Mouse (Mus musculus): ENCODE measurements at regions not wholly inside any gene's neighbourhood (a gene's known extent, or its start where the extent isn't known, plus 50 kb on each side); places are given as distances from the start of the nearest gene placed in this dataset.
A peak's percentile ranks its signal among the peaks of the same experiment; 100 is the strongest.

- Histone ChIP-seq H3K27ac (ENCODE audit: low read depth, low read length) (no peak overlapping the region), H3K9me3 (replicated peaks; ENCODE audit: control insufficient read depth, low read length) (no peaks in the 10 kb centered on the region), H3K27me3 (replicated peaks; ENCODE audit: control insufficient read depth, insufficient read depth, low read length) (no peaks in the 10 kb centered on the region), H3K4me1 (ENCODE audit: control insufficient read depth, insufficient read depth, low read length) (no peaks in the 10 kb centered on the region), H3K9ac (ENCODE audit: low read length) (no peak overlapping the region), H3K36me3 (ENCODE audit: control insufficient read depth, insufficient read depth, low read length) (no peaks in the 10 kb centered on the region), H3K4me3 (ENCODE audit: low read depth, low read length) (no peak overlapping the region), H3K4me2 (ENCODE audit: low read length) (no peak overlapping the region)
- ATAC-seq (no peak), DNase-seq (ENCODE audit: low spot score) (no peak)
- WGBS = 93% methylated on average over 2 of the region's 2 CpGs
These were observed 157.7 kb upstream of the 1700009N14Rik start for GRCm38 (mm10) chr4:39292348-39292845.

DNA sequence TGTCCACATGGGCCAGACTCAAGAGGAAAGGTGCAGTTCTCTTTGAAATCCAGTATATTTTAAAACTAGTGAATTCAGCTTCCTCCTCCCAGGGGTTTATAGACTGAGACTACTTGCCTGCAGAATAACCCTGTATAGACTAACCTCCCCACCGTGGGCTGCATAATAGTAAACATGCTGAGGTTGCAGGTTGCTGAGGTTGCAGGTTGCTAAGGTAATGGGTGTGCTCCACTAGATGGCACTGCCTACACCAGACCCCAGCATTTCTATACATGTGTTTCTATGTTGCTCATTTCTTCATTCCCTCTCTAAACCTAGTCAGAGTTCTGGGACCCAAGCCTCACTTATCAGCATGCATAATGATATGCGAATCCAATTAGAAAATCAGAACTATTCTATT lies 140.0 kb upstream of the 1700009N14Rik start:
- WGBS = 47% methylated on average over 2 of the region's 2 CpGs
- no peaks in the 10 kb centered on the region for H3K27me3 ChIP-seq (replicated peaks; ENCODE audit: control insufficient read depth, insufficient read depth, low read length)
- no peak overlapping the region for H3K4me2 ChIP-seq (ENCODE audit: low read length)
- no peak overlapping the region for H3K9ac ChIP-seq (ENCODE audit: low read length)
- ATAC-seq (no peak), DNase-seq (ENCODE audit: low spot score) (no peak)
- H3K4me1 ChIP-seq (ENCODE audit: control insufficient read depth, insufficient read depth, low read length) = no peaks in the 10 kb centered on the region
- no peaks in the 10 kb centered on the region for H3K9me3 ChIP-seq (replicated peaks; ENCODE audit: control insufficient read depth, low read length)
- H3K4me3 ChIP-seq (ENCODE audit: low read depth, low read length) = no peak overlapping the region
- H3K27ac ChIP-seq (ENCODE audit: low read depth, low read length) = no peak overlapping the region
- no peaks in the 10 kb centered on the region for H3K36me3 ChIP-seq (ENCODE audit: control insufficient read depth, insufficient read depth, low read length)

GRCm38 (mm10) chr4:39344401-39345138 lies 105.5 kb upstream of the 1700009N14Rik start:
- Histone ChIP-seq H3K9me3 (replicated peaks; ENCODE audit: control insufficient read depth, low read length) (no peaks in the 10 kb centered on the region), H3K9ac (ENCODE audit: low read length) (no peak overlapping the region), H3K4me3 (ENCODE audit: low read depth, low read length) (no peak overlapping the region), H3K27me3 (replicated peaks; ENCODE audit: control insufficient read depth, insufficient read depth, low read length) (no peaks in the 10 kb centered on the region), H3K4me2 (ENCODE audit: low read length) (peak overlapping the region; percentile 29), H3K36me3 (ENCODE audit: control insufficient read depth, insufficient read depth, low read length) (no peaks in the 10 kb centered on the region), H3K27ac (ENCODE audit: low read depth, low read length) (peak overlapping the region; percentile 61), H3K4me1 (ENCODE audit: control insufficient read depth, insufficient read depth, low read length) (peaks cover 9% of the 10 kb centered on the region; the same call in 1 of the 2 replicates)
- ATAC-seq = peak; percentile 91
- DNase-seq (ENCODE audit: low spot score) = peak; percentile 84
- 7% methylated on average over 6 of the region's 6 CpGs for WGBS

- Histone ChIP-seq H3K27ac (ENCODE audit: low read depth, low read length) (peak overlapping the region; percentile 61), H3K9ac (ENCODE audit: low read length) (no peak overlapping the region), H3K4me1 (ENCODE audit: control insufficient read depth, insufficient read depth, low read length) (peaks cover 9% of the 10 kb centered on the region; the same call in 1 of the 2 replicates), H3K4me3 (ENCODE audit: low read depth, low read length) (no peak overlapping the region), H3K9me3 (replicated peaks; ENCODE audit: control insufficient read depth, low read length) (no peaks in the 10 kb centered on the region), H3K4me2 (ENCODE audit: low read length) (peak overlapping the region; percentile 29), H3K36me3 (ENCODE audit: control insufficient read depth, insufficient read depth, low read length) (no peaks in the 10 kb centered on the region), H3K27me3 (replicated peaks; ENCODE audit: control insufficient read depth, insufficient read depth, low read length) (no peaks in the 10 kb centered on the region)
- DNase-seq (ENCODE audit: low spot score) (peak; percentile 81), ATAC-seq (peak; percentile 87)
- 2% methylated on average over 1 of the region's 1 CpGs for WGBS
These were observed 105.0 kb upstream of the 1700009N14Rik start for GRCm38 (mm10) chr4:39345139-39345412.

DNA sequence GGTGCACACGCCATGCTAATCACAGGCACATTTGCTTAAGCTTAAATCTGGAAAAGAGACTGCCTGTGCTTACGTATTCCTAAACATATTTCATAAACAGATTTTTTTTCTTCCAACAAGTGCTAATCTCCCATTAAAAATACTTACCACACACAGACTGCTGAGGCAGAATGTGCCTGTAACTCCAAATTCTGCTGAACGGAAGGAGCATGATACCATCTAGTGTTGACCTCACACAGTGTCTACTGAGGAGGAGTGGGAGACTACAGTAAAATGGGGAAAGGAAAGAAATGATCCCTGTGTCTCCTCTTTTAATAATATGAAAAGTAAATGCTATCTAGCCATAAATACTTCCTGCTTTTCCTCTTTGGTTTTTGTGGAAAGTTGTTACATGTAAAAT lies 81.9 kb upstream of the 1700009N14Rik start:
- no peaks in the 10 kb centered on the region for H3K36me3 ChIP-seq (ENCODE audit: control insufficient read depth, insufficient read depth, low read length)
- no peaks in the 10 kb centered on the region for H3K4me1 ChIP-seq (ENCODE audit: control insufficient read depth, insufficient read depth, low read length)
- no peak overlapping the region for H3K27ac ChIP-seq (ENCODE audit: low read depth, low read length)
- H3K4me3 ChIP-seq (ENCODE audit: low read depth, low read length) = no peak overlapping the region
- no peaks in the 10 kb centered on the region for H3K27me3 ChIP-seq (replicated peaks; ENCODE audit: control insufficient read depth, insufficient read depth, low read length)
- H3K9ac ChIP-seq (ENCODE audit: low read length) = no peak overlapping the region
- WGBS = 82% methylated on average over 3 of the region's 3 CpGs
- DNase-seq (ENCODE audit: low spot score) = peak; percentile 31
- H3K9me3 ChIP-seq (replicated peaks; ENCODE audit: control insufficient read depth, low read length) = no peaks in the 10 kb centered on the region
- no peak overlapping the region for H3K4me2 ChIP-seq (ENCODE audit: low read length)
- ATAC-seq = no peak

DNA sequence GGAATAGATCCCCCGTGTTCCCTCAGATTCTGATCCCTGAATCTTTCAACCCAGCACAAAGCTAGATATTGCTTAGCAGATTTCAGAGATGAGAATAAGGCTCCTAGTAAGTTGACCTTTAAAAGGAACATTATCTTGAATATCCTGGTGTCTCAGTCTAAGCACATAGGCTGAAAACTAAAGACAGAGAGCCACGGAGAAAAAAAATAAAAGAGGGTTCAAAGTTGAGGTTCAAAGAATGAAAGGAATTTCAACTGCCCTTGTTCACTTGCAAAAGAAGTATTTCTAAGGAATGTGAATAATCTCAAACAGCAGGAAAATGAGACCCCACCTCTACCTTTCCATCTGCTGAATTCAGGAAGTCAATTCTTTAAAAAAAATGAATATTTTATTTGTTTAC lies 69.3 kb upstream of the 1700009N14Rik start:
- Histone ChIP-seq H3K4me1 (ENCODE audit: control insufficient read depth, insufficient read depth, low read length) (no peaks in the 10 kb centered on the region), H3K27me3 (replicated peaks; ENCODE audit: control insufficient read depth, insufficient read depth, low read length) (no peaks in the 10 kb centered on the region), H3K27ac (ENCODE audit: low read depth, low read length) (no peak overlapping the region), H3K9me3 (replicated peaks; ENCODE audit: control insufficient read depth, low read length) (no peaks in the 10 kb centered on the region), H3K4me3 (ENCODE audit: low read depth, low read length) (no peak overlapping the region), H3K36me3 (ENCODE audit: control insufficient read depth, insufficient read depth, low read length) (no peaks in the 10 kb centered on the region), H3K4me2 (ENCODE audit: low read length) (no peak overlapping the region), H3K9ac (ENCODE audit: low read length) (no peak overlapping the region)
- no peak for ATAC-seq
- WGBS = 51% methylated on average over 2 of the region's 2 CpGs
- no peak for DNase-seq (ENCODE audit: low spot score)

- no peak overlapping the region for H3K9ac ChIP-seq (ENCODE audit: low read length)
- H3K36me3 ChIP-seq (ENCODE audit: control insufficient read depth, insufficient read depth, low read length) = no peaks in the 10 kb centered on the region
- H3K27ac ChIP-seq (ENCODE audit: low read depth, low read length) = no peak overlapping the region
- H3K4me2 ChIP-seq (ENCODE audit: low read length) = no peak overlapping the region
- H3K4me1 ChIP-seq (ENCODE audit: control insufficient read depth, insufficient read depth, low read length) = no peaks in the 10 kb centered on the region
- no peaks in the 10 kb centered on the region for H3K9me3 ChIP-seq (replicated peaks; ENCODE audit: control insufficient read depth, low read length)
- WGBS = 50% methylated on average over 3 of the region's 3 CpGs
- peak; percentile 1 for DNase-seq (ENCODE audit: low spot score)
- no peaks in the 10 kb centered on the region for H3K27me3 ChIP-seq (replicated peaks; ENCODE audit: control insufficient read depth, insufficient read depth, low read length)
- no peak overlapping the region for H3K4me3 ChIP-seq (ENCODE audit: low read depth, low read length)
- no peak for ATAC-seq
These were observed 51.9 kb upstream of the 1700009N14Rik start for GRCm38 (mm10) chr4:39398226-39398625.
